Mouse (Mus musculus): ENCODE results near the gene Aspa.

Aspa gene

DNA sequence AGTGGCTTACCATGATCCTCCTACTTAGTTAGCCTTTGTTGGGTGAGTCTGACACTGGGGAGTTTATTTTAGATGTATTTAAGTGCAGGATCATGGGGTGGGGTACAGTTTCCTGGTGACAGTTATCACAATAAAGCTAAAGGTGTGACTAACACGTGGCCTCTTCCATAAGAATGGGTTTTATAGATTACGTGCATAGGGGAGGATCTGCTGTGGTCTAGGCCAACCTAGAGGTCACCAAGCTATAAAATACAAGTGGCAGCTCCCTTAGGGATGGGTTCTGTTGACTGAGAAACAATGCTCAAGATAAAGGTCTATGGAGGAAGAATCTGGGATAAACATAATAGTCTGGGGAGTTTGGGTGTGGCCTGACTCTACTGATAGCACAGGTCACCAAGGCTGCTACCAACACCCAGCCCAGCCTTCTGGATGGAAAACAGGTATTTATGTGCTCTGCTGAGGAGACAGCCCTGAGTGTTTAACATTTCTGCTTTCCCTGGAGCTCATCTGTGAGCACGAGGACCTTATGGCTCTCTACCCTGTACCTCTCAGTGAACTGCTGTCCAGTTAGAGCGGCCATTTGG lies 71.9 kb downstream of the Aspa start:
- DNase-seq (ENCODE audit: low spot score in 2 of 2): no peak
